Mouse (Mus musculus): ENCODE data around the gene Cdk5rap2. TPM values are rescaled to one million over a fixed set of nuclear protein-coding genes. Genes with fewer than 3 reads are reported as not detected.

Gene Cdk5rap2
- 16.2 and 21.9 TPM in 2 replicates for polyA plus RNA-seq (2015; fragmentation: Nextera tagmentation; extraction: Ambion mirVana)

DNA sequence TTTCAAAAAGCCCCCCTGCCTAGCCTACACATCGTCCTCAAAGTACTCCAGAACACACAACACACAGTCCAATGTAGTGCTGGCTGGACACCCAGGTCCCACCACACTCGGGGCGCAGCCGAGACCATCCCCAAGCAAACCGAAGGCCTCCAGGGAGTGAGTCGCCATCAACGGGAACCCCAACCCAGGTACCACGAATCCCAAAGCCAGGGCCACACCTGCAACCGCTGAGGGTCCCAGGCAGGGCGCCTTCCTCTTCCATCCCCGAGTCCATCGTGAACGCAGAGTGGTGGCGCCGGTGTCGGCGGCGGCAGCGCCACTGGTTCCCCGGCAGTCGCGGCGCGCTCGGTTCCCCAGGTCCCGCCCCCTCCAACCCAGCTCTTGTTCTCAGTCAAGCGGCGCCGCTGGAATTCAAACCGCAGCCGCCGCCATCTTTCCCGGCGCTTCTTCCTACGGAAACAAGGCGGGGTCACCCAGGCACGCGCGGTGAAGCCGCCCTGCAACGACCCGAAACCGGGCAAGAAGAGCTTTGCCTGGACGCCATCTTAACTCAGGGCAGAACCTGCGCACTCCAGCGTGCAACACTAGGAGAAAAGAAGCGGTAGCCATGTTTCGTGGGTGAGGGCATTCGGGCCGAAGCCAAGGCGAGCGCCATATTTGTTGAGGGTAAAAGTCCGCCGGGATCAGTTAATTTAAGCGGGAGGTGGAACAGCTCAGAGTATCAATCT, at the start of gene Cdk5rap2:
Gene Cdk5rap2, minus strand, starts transcription at position 450 of the 728 bp plus-strand sequence.
- ATAC-seq (ENCODE audit: low read depth): peak; percentile 99
- peak within 1 kb of the TSS; percentile 54 for H3K27ac ChIP-seq (ENCODE audit: low read length)
- WGBS: under 1% methylated on average over 50 of the region's 55 CpGs

GRCm38 (mm10) chr4:70452161-70452560, 41.9 kb upstream of the Cdk5rap2 start:
- Histone ChIP-seq H3K4me1 (replicated peaks; ENCODE audit: control insufficient read depth, insufficient read depth, low read length) (no peaks in the 10 kb centered on the region), H3K27me3 (ENCODE audit: control insufficient read depth, insufficient read depth, low read depth, low read length) (no peaks in the 10 kb centered on the region), H3K36me3 (ENCODE audit: control insufficient read depth, insufficient read depth, low read length) (no peaks in the 10 kb centered on the region), H3K4me2 (ENCODE audit: low read depth, low read length) (no peak overlapping the region), H3K9me3 (ENCODE audit: control insufficient read depth, low read length) (no peaks in the 10 kb centered on the region), H3K4me3 (ENCODE audit: low read length) (no peak overlapping the region), H3K9ac (ENCODE audit: low read length) (no peak overlapping the region), H3K27ac (ENCODE audit: low read length) (no peak overlapping the region)
- ATAC-seq (ENCODE audit: low read depth): 0 out of 2 replicates have a peak, but pooled peaks have one; percentile 41
- WGBS: 62% methylated on average over 3 of the region's 3 CpGs

More for the DNA sequence above, at the start of gene Cdk5rap2:
- H3K4me3 ChIP-seq (ENCODE audit: low read length): peak within 1 kb of the TSS; percentile 89
- H3K9me3 ChIP-seq (ENCODE audit: control insufficient read depth, low read length): no peaks in the 10 kb centered on the region
- peak within 1 kb of the TSS; percentile 80 for H3K4me2 ChIP-seq (ENCODE audit: low read depth, low read length)
- H3K36me3 ChIP-seq (ENCODE audit: control insufficient read depth, insufficient read depth, low read length): no peaks in the 10 kb centered on the region
- H3K9ac ChIP-seq (ENCODE audit: low read length): peak within 1 kb of the TSS; percentile 89
- peaks cover 13% of the 10 kb centered on the region; the same call in 1 of the 2 replicates for H3K4me1 ChIP-seq (replicated peaks; ENCODE audit: control insufficient read depth, insufficient read depth, low read length)
- H3K27me3 ChIP-seq (ENCODE audit: control insufficient read depth, insufficient read depth, low read depth, low read length): no peaks in the 10 kb centered on the region

GRCm38 (mm10) chr4:70451750-70452149, 41.5 kb upstream of the Cdk5rap2 start:
- Histone ChIP-seq H3K9me3 (ENCODE audit: control insufficient read depth, low read length) (no peaks in the 10 kb centered on the region), H3K27ac (ENCODE audit: low read length) (no peak overlapping the region), H3K36me3 (ENCODE audit: control insufficient read depth, insufficient read depth, low read length) (no peaks in the 10 kb centered on the region), H3K4me3 (ENCODE audit: low read length) (no peak overlapping the region), H3K27me3 (ENCODE audit: control insufficient read depth, insufficient read depth, low read depth, low read length) (no peaks in the 10 kb centered on the region), H3K4me1 (replicated peaks; ENCODE audit: control insufficient read depth, insufficient read depth, low read length) (no peaks in the 10 kb centered on the region), H3K9ac (ENCODE audit: low read length) (no peak overlapping the region), H3K4me2 (ENCODE audit: low read depth, low read length) (no peak overlapping the region)
- ATAC-seq (ENCODE audit: low read depth): no peak
- WGBS: 0% methylated on average over 2 of the region's 2 CpGs

DNA sequence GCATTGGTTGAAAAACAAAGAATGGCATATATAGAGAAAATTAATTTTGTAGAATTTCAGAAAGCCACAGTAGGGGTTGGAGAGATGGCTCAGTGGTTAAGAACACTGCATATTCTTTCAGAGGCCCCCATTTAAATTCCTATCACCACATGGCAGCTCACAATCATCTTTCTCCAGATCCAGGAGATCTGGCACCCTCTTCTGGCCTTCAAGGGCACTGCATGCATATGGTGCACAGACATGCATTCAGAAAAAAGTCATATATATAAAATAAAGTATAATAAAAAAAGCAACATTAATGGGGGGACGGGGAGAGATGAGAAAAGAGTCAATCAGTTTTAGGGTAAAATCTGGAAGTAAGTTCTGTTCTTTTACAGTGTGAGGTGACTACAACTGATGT, 39.4 kb upstream of the Cdk5rap2 start:
- no peak overlapping the region for H3K4me2 ChIP-seq (ENCODE audit: low read depth, low read length)
- H3K36me3 ChIP-seq (ENCODE audit: control insufficient read depth, insufficient read depth, low read length): no peaks in the 10 kb centered on the region
- no peak overlapping the region for H3K9ac ChIP-seq (ENCODE audit: low read length)
- no peaks in the 10 kb centered on the region for H3K4me1 ChIP-seq (replicated peaks; ENCODE audit: control insufficient read depth, insufficient read depth, low read length)
- H3K27ac ChIP-seq (ENCODE audit: low read length): no peak overlapping the region
- WGBS: 85% methylated on average over 1 of the region's 1 CpGs
- no peaks in the 10 kb centered on the region for H3K9me3 ChIP-seq (ENCODE audit: control insufficient read depth, low read length)
- H3K27me3 ChIP-seq (ENCODE audit: control insufficient read depth, insufficient read depth, low read depth, low read length): no peaks in the 10 kb centered on the region
- ATAC-seq (ENCODE audit: low read depth): no peak
- H3K4me3 ChIP-seq (ENCODE audit: low read length): no peak overlapping the region

GRCm38 (mm10) chr4:70446774-70447173, 36.5 kb upstream of the Cdk5rap2 start:
- Histone ChIP-seq H3K27ac (ENCODE audit: low read length) (no peak overlapping the region), H3K27me3 (ENCODE audit: control insufficient read depth, insufficient read depth, low read depth, low read length) (no peaks in the 10 kb centered on the region), H3K4me2 (ENCODE audit: low read depth, low read length) (no peak overlapping the region), H3K9me3 (ENCODE audit: control insufficient read depth, low read length) (no peaks in the 10 kb centered on the region), H3K36me3 (ENCODE audit: control insufficient read depth, insufficient read depth, low read length) (no peaks in the 10 kb centered on the region), H3K4me3 (ENCODE audit: low read length) (no peak overlapping the region), H3K9ac (ENCODE audit: low read length) (no peak overlapping the region), H3K4me1 (replicated peaks; ENCODE audit: control insufficient read depth, insufficient read depth, low read length) (no peaks in the 10 kb centered on the region)
- no peak for ATAC-seq (ENCODE audit: low read depth)
- WGBS: 91% methylated on average over 3 of the region's 3 CpGs

GRCm38 (mm10) chr4:70420202-70420601, 10.0 kb upstream of the Cdk5rap2 start:
- no peaks in the 10 kb centered on the region for H3K4me1 ChIP-seq (replicated peaks; ENCODE audit: control insufficient read depth, insufficient read depth, low read length)
- whole genome bisulfite sequencing: 66% methylated on average over 2 of the region's 2 CpGs
- no peak overlapping the region for H3K9ac ChIP-seq (ENCODE audit: low read length)
- no peak overlapping the region for H3K4me3 ChIP-seq (ENCODE audit: low read length)
- no peaks in the 10 kb centered on the region for H3K27me3 ChIP-seq (ENCODE audit: control insufficient read depth, insufficient read depth, low read depth, low read length)
- ATAC-seq (ENCODE audit: low read depth): no peak
- H3K36me3 ChIP-seq (ENCODE audit: control insufficient read depth, insufficient read depth, low read length): no peaks in the 10 kb centered on the region
- H3K9me3 ChIP-seq (ENCODE audit: control insufficient read depth, low read length): no peaks in the 10 kb centered on the region
- H3K27ac ChIP-seq (ENCODE audit: low read length): no peak overlapping the region
- no peak overlapping the region for H3K4me2 ChIP-seq (ENCODE audit: low read depth, low read length)

DNA sequence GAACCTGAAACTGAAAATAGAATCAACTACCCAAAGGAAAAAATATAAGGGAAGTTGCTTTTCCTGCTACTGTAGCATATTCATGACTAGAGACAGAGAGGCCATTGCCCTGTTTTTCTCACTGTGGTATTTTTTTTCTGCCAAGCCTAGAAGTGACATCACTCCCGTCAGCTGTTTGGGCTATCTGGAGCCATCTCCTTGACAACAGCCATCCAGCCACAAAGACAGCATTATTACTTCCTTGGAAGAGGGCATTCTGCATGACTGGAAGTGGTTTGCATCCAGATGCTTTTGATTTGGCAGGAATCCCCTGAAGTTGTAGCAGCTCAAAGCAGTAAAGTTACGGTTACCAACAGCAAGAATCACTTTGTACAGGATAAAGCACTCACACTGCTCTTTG, 1.9 kb upstream of the Cdk5rap2 start:
- peaks cover 13% of the 10 kb centered on the region; the same call in 1 of the 2 replicates for H3K4me1 ChIP-seq (replicated peaks; ENCODE audit: control insufficient read depth, insufficient read depth, low read length)
- no peak overlapping the region for H3K4me3 ChIP-seq (ENCODE audit: low read length)
- H3K9me3 ChIP-seq (ENCODE audit: control insufficient read depth, low read length): no peaks in the 10 kb centered on the region
- 63% methylated on average over 2 of the region's 2 CpGs for WGBS
- H3K27ac ChIP-seq (ENCODE audit: low read length): no peak overlapping the region
- no peak overlapping the region for H3K4me2 ChIP-seq (ENCODE audit: low read depth, low read length)
- no peak overlapping the region for H3K9ac ChIP-seq (ENCODE audit: low read length)
- H3K36me3 ChIP-seq (ENCODE audit: control insufficient read depth, insufficient read depth, low read length): no peaks in the 10 kb centered on the region
- ATAC-seq (ENCODE audit: low read depth): no peak
- no peaks in the 10 kb centered on the region for H3K27me3 ChIP-seq (ENCODE audit: control insufficient read depth, insufficient read depth, low read depth, low read length)

DNA sequence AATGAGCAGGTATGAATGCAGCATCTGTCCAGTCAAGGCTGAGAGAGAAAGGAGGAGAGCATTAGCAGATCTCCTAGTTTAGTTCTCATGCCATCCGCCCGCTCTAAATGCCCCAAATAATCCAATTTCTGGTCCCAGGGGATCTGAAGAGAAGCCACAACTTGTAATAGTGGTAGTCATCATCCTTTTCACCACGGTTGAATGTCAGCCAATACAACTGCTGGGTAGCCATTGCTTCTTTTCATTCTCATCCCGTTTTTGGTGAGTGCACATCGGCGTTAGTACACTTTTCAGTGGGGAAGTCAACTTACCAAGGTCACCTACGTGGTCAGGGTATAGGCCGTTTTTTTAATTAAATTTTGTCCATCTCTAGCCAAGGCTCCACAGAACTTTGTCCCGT, 787 bp downstream of the Cdk5rap2 start:
- Histone ChIP-seq H3K9me3 (ENCODE audit: control insufficient read depth, low read length) (no peaks in the 10 kb centered on the region), H3K27ac (ENCODE audit: low read length) (no peak overlapping the region; the same call in 1 of the 2 replicates), H3K4me1 (replicated peaks; ENCODE audit: control insufficient read depth, insufficient read depth, low read length) (peaks cover 13% of the 10 kb centered on the region; the same call in 1 of the 2 replicates), H3K4me3 (ENCODE audit: low read length) (peak overlapping the region; percentile 89), H3K36me3 (ENCODE audit: control insufficient read depth, insufficient read depth, low read length) (no peaks in the 10 kb centered on the region), H3K4me2 (ENCODE audit: low read depth, low read length) (peak overlapping the region; percentile 80), H3K9ac (ENCODE audit: low read length) (peak overlapping the region; percentile 89), H3K27me3 (ENCODE audit: control insufficient read depth, insufficient read depth, low read depth, low read length) (no peaks in the 10 kb centered on the region)
- no peak for ATAC-seq (ENCODE audit: low read depth)
- 15% methylated on average over 9 of the region's 9 CpGs for WGBS

- WGBS: 64% methylated on average over 9 of the region's 9 CpGs
- Histone ChIP-seq H3K4me2 (ENCODE audit: low read depth, low read length) (no peak overlapping the region), H3K36me3 (ENCODE audit: control insufficient read depth, insufficient read depth, low read length) (peaks cover 16% of the 10 kb centered on the region), H3K27ac (ENCODE audit: low read length) (no peak overlapping the region), H3K4me1 (replicated peaks; ENCODE audit: control insufficient read depth, insufficient read depth, low read length) (no peaks in the 10 kb centered on the region), H3K9me3 (ENCODE audit: control insufficient read depth, low read length) (no peaks in the 10 kb centered on the region), H3K27me3 (ENCODE audit: control insufficient read depth, insufficient read depth, low read depth, low read length) (no peaks in the 10 kb centered on the region), H3K9ac (ENCODE audit: low read length) (no peak overlapping the region), H3K4me3 (ENCODE audit: low read length) (no peak overlapping the region)
- peak; percentile 56 for ATAC-seq (ENCODE audit: low read depth)
Observed at GRCm38 (mm10) chr4:70402109-70402819, 8.0 kb downstream of the Cdk5rap2 start.
